Mouse (Mus musculus): ENCODE measurements around the gene Zfp286.

GRCm38 (mm10) chr11:62804119-62804518 lies 14.9 kb upstream of the Zfp286 start:
- TF ChIP-seq CTCF (IDR thresholded peaks at IDR 0.05; ENCODE audit: low read depth) (no peak), EP300 (IDR thresholded peaks at IDR 0.05; ENCODE audit: low read depth) (no peak)

Measured in liver, postnatal 0 days (tissue).